Mouse (Mus musculus): ENCODE results near the gene Rnf39. TPM values are rescaled to one million over a fixed set of nuclear protein-coding genes. Genes with fewer than 3 reads are reported as not detected.

Gene Rnf39
- polyA plus RNA-seq, 1 experiment from 2014 or later: 6.8 TPM

DNA sequence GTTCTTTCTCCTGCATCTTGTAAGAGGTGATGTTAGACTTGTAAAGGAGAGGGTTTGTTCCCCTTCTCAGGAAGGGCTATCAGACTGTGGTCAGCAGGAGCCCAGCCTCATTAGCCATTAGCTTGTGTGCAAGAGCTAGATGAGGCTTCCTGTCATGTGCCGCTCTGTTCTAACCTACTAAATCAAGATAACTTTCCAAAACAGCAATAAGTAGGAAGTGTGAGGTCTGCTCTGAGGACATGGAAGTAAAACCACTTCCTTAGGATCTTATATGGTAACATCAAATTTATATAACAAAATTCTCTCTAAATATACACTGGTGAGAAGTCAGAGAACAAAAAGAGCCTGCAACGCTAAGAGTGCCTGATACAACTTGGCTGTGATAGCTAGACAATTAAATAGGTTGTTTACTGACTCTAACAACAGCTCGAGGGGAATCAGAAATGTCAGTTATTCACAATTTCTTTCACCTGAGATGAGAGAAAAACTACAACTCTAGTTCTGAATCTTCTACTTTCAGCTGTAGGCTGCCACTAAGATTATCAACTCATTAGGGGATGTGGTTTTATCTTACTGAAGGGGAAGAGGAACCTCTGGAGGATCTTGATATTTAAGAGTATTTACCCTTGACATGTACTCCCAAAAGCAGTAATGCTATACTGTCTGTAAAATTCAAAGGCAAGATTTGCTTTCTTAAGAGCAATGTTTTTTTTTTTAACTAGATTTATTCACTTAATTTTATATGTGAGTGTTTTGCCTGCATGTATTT is 49.8 kb downstream of the Rnf39 start:
- WGBS: 56% methylated on average over 3 of the region's 3 CpGs
- Histone ChIP-seq H3K4me3 (no peak overlapping the region), H3K4me2 (no peak overlapping the region), H3K9ac (no peak overlapping the region), H3K36me3 (no peaks in the 10 kb centered on the region), H3K27ac (no peak overlapping the region), H3K27me3 (peaks cover 26% of the 10 kb centered on the region), H3K4me1 (0 out of 2 replicates have a peak, but pooled peaks cover 3% of the 10 kb centered on the region), H3K9me3 (no peaks in the 10 kb centered on the region)
- no peak for ATAC-seq (ENCODE audit: insufficient number of reproducible peaks, low FRiP score, low TSS enrichment, low read depth)

DNA sequence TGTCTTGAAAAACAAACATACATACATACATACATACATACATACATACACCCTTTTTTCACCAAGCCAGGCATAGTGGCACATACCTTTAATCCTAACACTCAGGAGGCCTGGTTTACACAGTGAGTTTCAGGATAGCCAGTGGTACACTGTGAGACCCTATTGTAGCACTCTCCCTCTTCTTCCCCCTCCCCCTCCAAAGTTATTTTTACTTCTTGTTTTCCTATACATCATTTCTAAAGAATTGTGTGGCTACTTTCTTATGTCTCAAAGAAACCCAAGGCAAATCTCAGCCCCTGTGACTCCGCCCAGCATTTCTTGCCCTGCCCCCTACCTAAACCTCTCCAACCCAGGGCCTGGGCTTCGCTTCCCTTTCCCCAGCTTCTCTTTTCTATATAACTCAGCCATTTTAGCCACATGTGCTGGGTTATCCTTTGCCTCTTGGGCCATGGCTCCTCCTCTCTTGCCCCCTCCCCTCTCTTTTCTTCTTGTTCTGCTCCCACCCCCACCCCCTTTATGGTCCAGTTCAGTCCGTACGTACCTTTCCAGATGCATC is 51.1 kb downstream of the Rnf39 start:
- no peak overlapping the region for H3K9ac ChIP-seq
- ATAC-seq (ENCODE audit: insufficient number of reproducible peaks, low FRiP score, low TSS enrichment, low read depth): no peak
- no peak overlapping the region for H3K4me3 ChIP-seq
- peaks cover 12% of the 10 kb centered on the region for H3K27me3 ChIP-seq
- no peaks in the 10 kb centered on the region for H3K36me3 ChIP-seq
- 88% methylated on average over 4 of the region's 4 CpGs for WGBS
- H3K4me2 ChIP-seq: no peak overlapping the region
- no peaks in the 10 kb centered on the region for H3K4me1 ChIP-seq
- no peaks in the 10 kb centered on the region for H3K9me3 ChIP-seq
- no peak overlapping the region for H3K27ac ChIP-seq

DNA sequence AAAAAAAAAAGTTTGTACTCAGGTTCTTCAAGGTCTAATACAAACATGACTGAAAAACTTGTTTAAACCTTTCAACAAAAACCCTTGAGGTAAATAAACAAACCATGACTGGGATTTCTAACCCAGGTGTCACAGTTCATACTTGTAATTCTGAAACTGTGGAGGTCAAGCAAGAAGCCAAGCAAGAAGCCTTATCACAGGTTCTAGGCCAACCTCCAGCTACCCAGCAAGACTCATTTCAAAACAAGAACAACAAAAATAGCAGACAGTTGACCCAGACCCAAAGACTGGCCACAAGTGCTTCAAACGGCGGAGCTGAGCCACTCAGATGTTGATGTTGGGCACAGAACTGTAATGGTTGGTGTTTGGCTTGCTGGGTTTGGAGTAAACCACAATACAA is 51.8 kb downstream of the Rnf39 start:
- no peaks in the 10 kb centered on the region for H3K36me3 ChIP-seq
- H3K27me3 ChIP-seq: 0 out of 2 replicates have a peak, but pooled peaks cover 6% of the 10 kb centered on the region
- no peak for ATAC-seq (ENCODE audit: insufficient number of reproducible peaks, low FRiP score, low TSS enrichment, low read depth)
- H3K9me3 ChIP-seq: no peaks in the 10 kb centered on the region
- H3K4me3 ChIP-seq: no peak overlapping the region
- H3K27ac ChIP-seq: no peak overlapping the region
- 96% methylated on average over 2 of the region's 2 CpGs for WGBS
- no peaks in the 10 kb centered on the region for H3K4me1 ChIP-seq
- H3K9ac ChIP-seq: no peak overlapping the region
- H3K4me2 ChIP-seq: no peak overlapping the region

DNA sequence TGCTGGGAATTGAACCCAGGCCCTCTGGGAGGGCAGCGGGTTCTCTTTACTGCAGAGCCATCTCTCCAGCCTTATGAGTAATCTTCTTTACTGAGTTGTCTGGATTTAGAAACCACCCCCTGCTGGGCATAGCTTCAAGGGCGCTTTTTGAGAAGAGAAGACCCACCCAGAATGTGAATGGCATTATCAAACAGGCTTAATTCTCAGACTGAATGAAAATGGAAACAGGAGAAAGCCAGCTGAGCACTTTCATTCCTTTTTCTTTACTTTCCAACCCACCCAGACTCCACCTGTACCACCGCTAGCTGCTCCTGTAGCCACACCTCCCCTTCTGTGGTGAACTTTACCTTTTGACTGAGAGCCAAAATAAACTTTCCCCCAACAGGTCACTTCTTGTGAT is 52.7 kb downstream of the Rnf39 start:
- Histone ChIP-seq H3K4me2 (no peak overlapping the region), H3K36me3 (no peaks in the 10 kb centered on the region), H3K9ac (no peak overlapping the region), H3K4me3 (no peak overlapping the region), H3K27me3 (0 out of 2 replicates have a peak, but pooled peaks cover 4% of the 10 kb centered on the region), H3K4me1 (no peaks in the 10 kb centered on the region), H3K9me3 (no peaks in the 10 kb centered on the region), H3K27ac (no peak overlapping the region)
- WGBS: 82% methylated on average over 3 of the region's 3 CpGs
- no peak for ATAC-seq (ENCODE audit: insufficient number of reproducible peaks, low FRiP score, low TSS enrichment, low read depth)

DNA sequence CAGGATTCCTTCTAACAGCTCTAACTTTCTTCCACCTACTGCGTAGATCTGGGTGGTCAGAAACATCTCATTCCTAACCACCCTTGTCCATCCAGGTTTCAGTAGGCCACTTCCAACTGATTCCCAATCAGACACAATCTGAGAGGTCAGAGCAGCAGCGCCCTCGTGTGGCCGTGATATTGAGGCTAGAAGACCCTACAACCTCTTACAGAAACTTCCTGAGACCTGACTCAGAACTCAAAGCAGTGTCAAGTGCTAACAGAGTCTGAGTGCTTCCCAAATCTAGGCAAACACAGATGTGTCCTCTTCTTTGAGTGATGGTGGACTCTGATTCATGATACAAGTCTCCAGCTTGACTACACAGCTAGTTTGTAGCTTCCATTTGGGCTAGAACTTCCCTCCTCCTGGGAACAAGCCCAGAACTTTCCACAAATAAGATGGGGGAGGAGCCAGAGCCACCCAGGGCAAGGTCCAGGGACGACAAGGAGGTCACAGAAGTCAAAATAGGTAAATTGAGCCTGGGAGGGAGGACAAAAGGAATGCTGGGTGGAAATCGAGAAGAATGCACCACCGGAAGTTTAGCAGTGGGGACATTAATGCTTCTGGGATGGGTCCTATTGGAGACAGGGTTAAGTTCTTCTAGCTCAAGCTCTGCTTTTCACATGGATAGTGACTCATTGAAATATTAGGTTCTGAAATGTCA is 54.5 kb downstream of the Rnf39 start:
- Histone ChIP-seq H3K27me3 (no peaks in the 10 kb centered on the region), H3K4me2 (no peak overlapping the region), H3K9me3 (no peaks in the 10 kb centered on the region), H3K4me3 (no peak overlapping the region), H3K4me1 (no peaks in the 10 kb centered on the region), H3K9ac (no peak overlapping the region), H3K27ac (no peak overlapping the region), H3K36me3 (no peaks in the 10 kb centered on the region)
- no peak for ATAC-seq (ENCODE audit: insufficient number of reproducible peaks, low FRiP score, low TSS enrichment, low read depth)
- 26% methylated on average over 7 of the region's 7 CpGs for WGBS

Other genes starting within 250 kb of the Rnf39 start
- gene H2-M10.5, start 170.0 kb upstream of the Rnf39 start, polyA plus RNA-seq (2015; fragmentation: Nextera tagmentation; extraction: Ambion mirVana): not detected in 2 replicates
- gene H2-M10.6, start 130.7 kb upstream of the Rnf39 start, polyA plus RNA-seq (2015; fragmentation: Nextera tagmentation; extraction: Ambion mirVana): not detected in 2 replicates
- gene Trim26, start 105.8 kb upstream of the Rnf39 start, polyA plus RNA-seq (2015; fragmentation: Nextera tagmentation; extraction: Ambion mirVana): 38.7 and 44.3 TPM in 2 replicates
- gene Trim15, start 75.7 kb upstream of the Rnf39 start, polyA plus RNA-seq (2015; fragmentation: Nextera tagmentation; extraction: Ambion mirVana): 0.10 TPM in 1 of 2 replicates, not detected in the other
- 2.4 and 3.8 TPM in 2 replicates for gene Trim10, start 73.3 kb upstream of the Rnf39 start, polyA plus RNA-seq (2015; fragmentation: Nextera tagmentation; extraction: Ambion mirVana)
- not detected in 2 replicates for gene Trim40, start 52.8 kb upstream of the Rnf39 start, polyA plus RNA-seq (2015; fragmentation: Nextera tagmentation; extraction: Ambion mirVana)
- gene Trim31, start 44.8 kb upstream of the Rnf39 start, polyA plus RNA-seq (2015; fragmentation: Nextera tagmentation; extraction: Ambion mirVana): not detected in 2 replicates
- gene Ppp1r11, start 8.8 kb downstream of the Rnf39 start, polyA plus RNA-seq (2015; fragmentation: Nextera tagmentation; extraction: Ambion mirVana): 106 and 112 TPM in 2 replicates
- 83.5 and 97.9 TPM in 2 replicates for gene Znrd1, start 15.6 kb downstream of the Rnf39 start, polyA plus RNA-seq (2015; fragmentation: Nextera tagmentation; extraction: Ambion mirVana)
- gene Znrd1as, start 15.7 kb downstream of the Rnf39 start, polyA plus RNA-seq (2015; fragmentation: Nextera tagmentation; extraction: Ambion mirVana): 5.5 and 5.9 TPM in 2 replicates
- gene 2410137M14Rik, start 38.3 kb downstream of the Rnf39 start, polyA plus RNA-seq (2015; fragmentation: Nextera tagmentation; extraction: Ambion mirVana): 0.18 and 0.21 TPM in 2 replicates
- 0.87 and 0.88 TPM in 2 replicates for gene H2-M5, start 46.6 kb downstream of the Rnf39 start, polyA plus RNA-seq (2015; fragmentation: Nextera tagmentation; extraction: Ambion mirVana)
- gene Zfp57, start 58.2 kb downstream of the Rnf39 start, polyA plus RNA-seq (2015; fragmentation: Nextera tagmentation; extraction: Ambion mirVana): 64.4 and 72.9 TPM in 2 replicates
- gene Mog, start 80.5 kb downstream of the Rnf39 start, polyA plus RNA-seq (2015; fragmentation: Nextera tagmentation; extraction: Ambion mirVana): 0.14 TPM in 1 of 2 replicates, not detected in the other
- 8.1 and 8.7 TPM in 2 replicates for gene Gabbr1, start 103.0 kb downstream of the Rnf39 start, polyA plus RNA-seq (2015; fragmentation: Nextera tagmentation; extraction: Ambion mirVana)
- not detected in 2 replicates for gene Olfr90, start 145.6 kb downstream of the Rnf39 start, polyA plus RNA-seq (2015; fragmentation: Nextera tagmentation; extraction: Ambion mirVana)
- gene Olfr91, start 155.4 kb downstream of the Rnf39 start, polyA plus RNA-seq (2015; fragmentation: Nextera tagmentation; extraction: Ambion mirVana): not detected in 2 replicates
- not detected in 2 replicates for gene Olfr92, start 177.2 kb downstream of the Rnf39 start, polyA plus RNA-seq (2015; fragmentation: Nextera tagmentation; extraction: Ambion mirVana)
- not detected in 2 replicates for gene Olfr93, start 218.6 kb downstream of the Rnf39 start, polyA plus RNA-seq (2015; fragmentation: Nextera tagmentation; extraction: Ambion mirVana)